Mouse (Mus musculus) mature B cell (primary cell): Measurements from ENCODE around the gene Olfr355.

Experiments used
- in situ Hi-C: fragments of 300-500 bp; cut with MboI; formaldehyde crosslinking; loops from 2 replicates; pipeline ENCODE4 v1.14.3; 2019

Gene Olfr355

DNA sequence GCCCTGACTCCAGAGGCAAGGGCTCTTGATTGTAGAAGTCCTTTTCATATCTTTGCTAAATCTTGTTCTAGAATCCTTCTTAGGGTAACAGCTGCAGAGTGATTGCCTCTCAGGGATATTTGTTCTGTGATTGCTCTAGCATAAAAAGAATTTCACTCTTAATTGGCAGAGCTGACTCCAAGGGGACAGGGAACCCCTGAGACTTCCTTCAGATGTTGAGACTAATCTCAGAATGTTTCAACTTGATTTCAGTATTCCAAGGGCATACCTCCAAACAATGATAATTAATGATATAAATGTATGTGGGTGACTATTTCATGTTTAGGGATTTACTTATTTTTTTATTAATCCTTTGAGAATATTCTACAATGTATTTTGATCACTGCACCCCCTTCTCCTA lies at the start of gene Olfr355:
Gene Olfr355, minus strand, starts transcription at position 101 of the 400 bp plus-strand sequence.
- in situ Hi-C loops, result no loop called here

DNA sequence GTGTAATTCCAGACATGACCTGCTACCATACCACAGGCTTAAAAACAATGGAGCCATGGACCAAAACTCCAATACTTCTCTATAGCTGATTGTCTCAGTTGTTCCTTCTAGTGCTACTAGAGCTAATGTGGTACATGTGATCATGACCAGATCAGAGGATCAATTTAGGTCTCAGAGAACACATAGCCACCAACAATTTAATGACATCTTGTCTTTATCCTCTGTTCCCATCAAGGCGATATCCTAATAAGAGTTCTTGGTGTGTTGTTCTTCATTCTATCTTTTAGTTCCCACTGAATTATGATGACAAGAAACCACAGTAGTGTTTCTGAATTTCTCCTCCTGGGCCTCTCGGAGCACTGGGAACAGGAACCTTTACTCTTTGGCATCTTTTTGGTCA lies 8.1 kb upstream of the Olfr355 start, which contains the start of gene Olfr356:
Gene Olfr356, plus strand, starts transcription at position 301 of the 400 bp plus-strand sequence.
- in situ Hi-C loops, result no loop called here

DNA sequence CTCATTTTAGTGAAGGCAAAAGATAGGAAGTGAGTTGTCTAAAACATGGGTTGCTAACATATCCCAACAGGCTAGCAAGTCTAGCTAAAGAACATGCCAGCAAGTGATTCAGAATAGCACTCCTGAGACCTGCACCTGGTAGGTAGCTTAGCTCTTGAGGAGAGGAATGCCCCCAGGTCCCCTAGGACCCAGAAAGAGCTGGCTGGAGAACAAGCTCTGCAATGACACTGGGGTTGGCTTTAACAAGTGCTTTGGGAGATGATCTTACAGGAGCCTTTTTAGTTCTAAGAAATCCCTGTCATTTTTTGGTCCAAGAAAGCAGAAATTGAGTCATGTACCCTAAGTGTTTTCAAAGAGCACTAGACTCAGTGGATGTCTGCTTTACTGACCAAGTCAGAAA lies 23.3 kb downstream of the Olfr355 start, which contains the start of gene Olfr354:
Gene Olfr354, plus strand, starts transcription at position 301 of the 400 bp plus-strand sequence.
- in situ Hi-C loops, result no loop called here

DNA sequence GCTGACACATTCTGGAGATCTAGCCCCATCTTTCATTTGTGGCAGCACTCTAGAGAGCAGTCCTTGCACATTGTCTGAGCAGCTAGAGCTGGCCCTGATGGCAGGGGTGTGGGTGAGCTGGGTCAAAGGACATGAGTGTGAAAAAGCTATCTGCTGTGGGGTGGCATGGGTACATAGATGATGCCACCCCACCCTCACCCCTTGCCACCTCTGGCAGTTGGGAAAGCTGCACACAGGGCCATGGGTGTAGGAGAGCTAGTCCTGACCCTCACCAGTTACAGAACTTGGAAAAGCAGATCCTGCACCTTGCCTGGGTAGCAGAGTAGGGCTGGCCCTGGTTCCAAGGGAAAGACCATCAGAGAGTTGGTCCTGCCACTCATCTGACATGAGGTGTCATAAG lies 31.6 kb downstream of the Olfr355 start:
- in situ Hi-C loops, result no loop called here

DNA sequence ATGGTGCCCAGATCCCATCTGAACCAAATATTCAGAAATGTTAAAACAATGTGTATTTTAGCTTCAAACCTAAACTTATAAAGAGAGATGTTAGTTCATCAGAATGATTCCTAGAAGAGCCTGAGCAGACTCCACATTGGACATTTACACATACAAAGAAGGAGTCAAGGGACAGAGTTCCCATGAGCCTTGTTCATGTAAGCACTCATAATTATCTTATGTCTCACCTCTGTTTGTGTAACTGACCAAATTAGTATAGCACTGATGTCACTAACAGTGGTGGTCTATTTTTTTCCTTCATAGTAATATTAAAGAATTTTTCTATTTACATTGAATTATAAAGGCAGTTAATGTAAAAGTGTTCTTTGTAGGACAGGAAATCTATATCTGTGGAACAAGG lies 35.9 kb downstream of the Olfr355 start, which contains the start of gene Olfr353:
Gene Olfr353, minus strand, starts transcription at position 101 of the 400 bp plus-strand sequence.
- in situ Hi-C loops, result no loop called here
